Mouse (Mus musculus) CH12.LX (cell line): ENCODE measurements around the gene Mpp1. TPM values are rescaled to one million over a fixed set of nuclear protein-coding genes. Genes with fewer than 3 reads are reported as not detected.

Experiments used
- DNase-seq: peaks from one replicate; pipeline ENCODE4 v3.0.0-alpha.2; 2013; ENCODE audit errors: extremely low read depth
- H3K27ac ChIP-seq: 2 replicates; pipeline ENCODE4 v1.5.1; 2012; ENCODE audit warnings: low read depth, mild to moderate bottlenecking, control low read depth, moderate library complexity; ENCODE audit not compliant: insufficient read depth
- H3K27me3 ChIP-seq: replicated peaks from 2 replicates; pipeline ENCODE3; 2012; ENCODE audit warnings: inconsistent platforms
- H3K36me3 ChIP-seq, 2 experiments: replicated peaks in 1 of 2; 2 replicates each; pipeline versions ENCODE3 to v1.6.1; 2012; ENCODE audit warnings: inconsistent platforms in 1 of 2, low read length in 1 of 2, mild to moderate bottlenecking in 1 of 2, mixed read lengths in 1 of 2, moderate library complexity in 1 of 2; ENCODE audit not compliant: control insufficient read depth in 1 of 2, insufficient read depth in 1 of 2
- H3K4me1 ChIP-seq, 2 experiments: 2 replicates each; pipeline ENCODE4 v1.6.1; 2012; ENCODE audit warnings: inconsistent platforms in 1 of 2, moderate library complexity in 1 of 2; ENCODE audit not compliant: insufficient read depth in 2 of 2, control insufficient read depth in 1 of 2
- H3K4me2 ChIP-seq: 2 replicates; pipeline ENCODE4 v1.6.1; 2012; ENCODE audit warnings: low read depth, mild to moderate bottlenecking, control low read depth; ENCODE audit not compliant: poor library complexity, insufficient read depth, severe bottlenecking
- H3K4me3 ChIP-seq, 3 experiments: fragments of 150-350 bp in 1 of 3; sonication (generic) in 1 of 3; replicated peaks in 1 of 3; 2 replicates each; pipeline versions ENCODE3 to v1.5.1; 2011 to 2012; ENCODE audit warnings: low read depth in 2 of 3, low read length in 2 of 3, mild to moderate bottlenecking in 2 of 3, moderate library complexity in 2 of 3, control low read depth in 1 of 3, improper control_type of control experiment in 1 of 3, inconsistent platforms in 1 of 3, mixed read lengths in 1 of 3; ENCODE audit not compliant: poor library complexity in 1 of 3
- H3K79me2 ChIP-seq: replicated peaks from 2 replicates; pipeline ENCODE4 v1.6.1; 2012; ENCODE audit warnings: mild to moderate bottlenecking, moderate library complexity; ENCODE audit not compliant: control insufficient read depth, poor library complexity, insufficient read depth, severe bottlenecking; ENCODE audit errors: extremely low read depth
- H3K9ac ChIP-seq: 2 replicates; pipeline ENCODE4 v1.6.1; 2012; ENCODE audit warnings: low read depth, mild to moderate bottlenecking, control low read depth, moderate library complexity; ENCODE audit not compliant: insufficient read depth
- H3K9me3 ChIP-seq: replicated peaks from 2 replicates; pipeline ENCODE3; 2012; ENCODE audit warnings: low read length, inconsistent platforms, mixed read lengths
- BHLHE40 ChIP-seq: IDR thresholded peaks from 2 replicates; pipeline ENCODE4 v1.6.1; 2011; ENCODE audit warnings: mild to moderate bottlenecking, low read depth, low read length, improper control_type of control experiment
- CHD1 ChIP-seq: IDR thresholded peaks from 2 replicates; pipeline ENCODE4 v1.6.1; 2012; ENCODE audit warnings: low read depth, low read length, improper control_type of control experiment, inconsistent platforms
- CHD2 ChIP-seq: IDR thresholded peaks from 2 replicates; pipeline ENCODE4 v1.6.1; 2011; ENCODE audit warnings: low read length, improper control_type of control experiment
- ELF1 ChIP-seq: IDR thresholded peaks from 2 replicates; pipeline ENCODE4 v1.6.1; 2014; ENCODE audit warnings: low read depth, mild to moderate bottlenecking, inconsistent platforms, low read length, improper control_type of control experiment
- EP300 ChIP-seq: IDR thresholded peaks from 2 replicates; pipeline ENCODE4 v1.6.1; 2011; ENCODE audit warnings: low read length, improper control_type of control experiment
- ETS1 ChIP-seq: conservative IDR thresholded peaks from 2 replicates; pipeline ENCODE4 v1.6.1; 2012; ENCODE audit warnings: low read depth, mild to moderate bottlenecking, inconsistent platforms, low read length, improper control_type of control experiment, moderate library complexity
- HCFC1 ChIP-seq: IDR thresholded peaks from 2 replicates; pipeline ENCODE4 v1.6.1; 2012; ENCODE audit warnings: low read depth, mild to moderate bottlenecking, inconsistent platforms, low read length, improper control_type of control experiment
- IRF4 ChIP-seq: IDR thresholded peaks from 2 replicates; pipeline ENCODE4 v1.6.1; 2014; ENCODE audit warnings: low read depth, mild to moderate bottlenecking, inconsistent platforms, low read length, improper control_type of control experiment
- JUN ChIP-seq: IDR thresholded peaks from 2 replicates; pipeline ENCODE4 v1.6.1; 2011; ENCODE audit warnings: low read depth, mild to moderate bottlenecking, low read length, improper control_type of control experiment, moderate library complexity; ENCODE audit not compliant: insufficient read depth
- JUND ChIP-seq: conservative IDR thresholded peaks from 2 replicates; pipeline ENCODE4 v1.6.1; 2011; ENCODE audit warnings: low read depth, low read length, improper control_type of control experiment
- MAFK ChIP-seq: IDR thresholded peaks from 2 replicates; pipeline ENCODE4 v1.6.1; 2011; ENCODE audit warnings: low read length, improper control_type of control experiment; ENCODE audit not compliant: insufficient replicate concordance
- MAX ChIP-seq: IDR thresholded peaks from 2 replicates; pipeline ENCODE4 v1.6.1; 2011; ENCODE audit warnings: low read length, improper control_type of control experiment
- MAZ ChIP-seq: IDR thresholded peaks from 2 replicates; pipeline ENCODE4 v1.6.1; 2012; ENCODE audit warnings: low read depth, mild to moderate bottlenecking, inconsistent platforms, low read length, improper control_type of control experiment, moderate library complexity
- MXI1 ChIP-seq: IDR thresholded peaks from 2 replicates; pipeline ENCODE4 v1.6.1; 2011; ENCODE audit warnings: mild to moderate bottlenecking, low read depth, low read length, improper control_type of control experiment
- MYC ChIP-seq: IDR thresholded peaks from 2 replicates; pipeline ENCODE4 v1.6.1; 2011; ENCODE audit warnings: low read depth, mild to moderate bottlenecking, improper control_type of control experiment, low read length
- NELFE ChIP-seq: IDR thresholded peaks from 2 replicates; pipeline ENCODE4 v1.6.1; 2011; ENCODE audit warnings: low read depth, low read length, improper control_type of control experiment
- PAX5 ChIP-seq: IDR thresholded peaks from 2 replicates; pipeline ENCODE4 v1.6.1; 2012; ENCODE audit warnings: low read length, inconsistent platforms, mixed read lengths
- POLR2A ChIP-seq: IDR thresholded peaks from 2 replicates; pipeline ENCODE4 v1.6.1; 2011; ENCODE audit warnings: low read depth, mild to moderate bottlenecking, improper control_type of control experiment, low read length
- POLR2AphosphoS2 ChIP-seq: IDR thresholded peaks from 2 replicates; pipeline ENCODE4 v1.6.1; 2011; ENCODE audit warnings: low read depth, low read length, improper control_type of control experiment
- RAD21 ChIP-seq: IDR thresholded peaks from 2 replicates; pipeline ENCODE4 v1.6.1; 2011; ENCODE audit warnings: low read depth, mild to moderate bottlenecking, low read length, improper control_type of control experiment, moderate library complexity
- RCOR1 ChIP-seq: conservative IDR thresholded peaks from 2 replicates; pipeline ENCODE4 v1.6.1; 2012; ENCODE audit warnings: low read depth, mild to moderate bottlenecking, inconsistent platforms, low read length, improper control_type of control experiment
- SIN3A ChIP-seq: IDR thresholded peaks from 2 replicates; pipeline ENCODE4 v1.6.1; 2012; ENCODE audit warnings: low read length, improper control_type of control experiment, inconsistent platforms
- TBP ChIP-seq: conservative IDR thresholded peaks from 2 replicates; pipeline ENCODE4 v1.6.1; 2011; ENCODE audit warnings: low read depth, low read length, improper control_type of control experiment
- TCF12 ChIP-seq: IDR thresholded peaks from 2 replicates; pipeline ENCODE4 v1.6.1; 2014; ENCODE audit warnings: low read depth, mild to moderate bottlenecking, inconsistent platforms, low read length, improper control_type of control experiment
- UBTF ChIP-seq: IDR thresholded peaks from 2 replicates; pipeline ENCODE4 v1.6.1; 2012; ENCODE audit warnings: low read depth, mild to moderate bottlenecking, inconsistent platforms, low read length, improper control_type of control experiment, moderate library complexity
- USF1 ChIP-seq: IDR thresholded peaks from 2 replicates; pipeline ENCODE4 v1.6.1; 2014; ENCODE audit warnings: low read depth, mild to moderate bottlenecking, inconsistent platforms, low read length, improper control_type of control experiment
- USF2 ChIP-seq: conservative IDR thresholded peaks from 2 replicates; pipeline ENCODE4 v1.6.1; 2011; ENCODE audit warnings: low read depth, low read length, improper control_type of control experiment
- ZC3H11A ChIP-seq: IDR thresholded peaks from 2 replicates; pipeline ENCODE4 v1.6.1; 2012; ENCODE audit warnings: low read depth, mild to moderate bottlenecking, inconsistent platforms, low read length, improper control_type of control experiment
- ZMIZ1 ChIP-seq: IDR thresholded peaks from 2 replicates; pipeline ENCODE4 v1.6.1; 2012; ENCODE audit warnings: low read depth, mild to moderate bottlenecking, inconsistent platforms, low read length, improper control_type of control experiment
- ZNF384 ChIP-seq: IDR thresholded peaks from 2 replicates; pipeline ENCODE4 v1.6.1; 2012; ENCODE audit warnings: low read depth, low read length, improper control_type of control experiment, inconsistent platforms
- dilution Hi-C: fragments of 300-500 bp; cut with MboI; formaldehyde crosslinking; loops from 2 replicates; pipeline ENCODE4 v1.14.3; 2020; ENCODE audit warnings: low sequenced_read_pairs; ENCODE audit not compliant: extremely low pct_unique_long_range_greater_than_20kb, extremely low pct_ligation_motif_present
- in situ Hi-C: fragments of 300-500 bp; cut with MboI; formaldehyde crosslinking; loops from 3 replicates; pipeline ENCODE4 v1.14.3; 2019; ENCODE audit warnings: low sequenced_read_pairs, low pct_ligation_motif_present, low pct_unique_long_range_greater_than_20kb, mixed read lengths
- polyA plus RNA-seq: library from polyadenylated mRNA; unstranded; fragments of >175 nt; gene quantifications from 2 replicates; pipeline ENCODE4 v1.2.1, GENCODE M21; 2012; ENCODE audit warnings: low read depth; ENCODE audit not compliant: insufficient read length
- total RNA-seq, 2 experiments: library from RNA; depleted of rRNA; stranded (reverse); fragments of 300-350 nt in 1 of 2; fragments of >200 nt in 1 of 2; gene quantifications; 2 replicates each; pipeline ENCODE4 v1.2.3; 2012 to 2014

Gene Mpp1
- total and polyA plus RNA-seq, 3 experiments = 10.8 to 30.0 (median 22.2) TPM

DNA sequence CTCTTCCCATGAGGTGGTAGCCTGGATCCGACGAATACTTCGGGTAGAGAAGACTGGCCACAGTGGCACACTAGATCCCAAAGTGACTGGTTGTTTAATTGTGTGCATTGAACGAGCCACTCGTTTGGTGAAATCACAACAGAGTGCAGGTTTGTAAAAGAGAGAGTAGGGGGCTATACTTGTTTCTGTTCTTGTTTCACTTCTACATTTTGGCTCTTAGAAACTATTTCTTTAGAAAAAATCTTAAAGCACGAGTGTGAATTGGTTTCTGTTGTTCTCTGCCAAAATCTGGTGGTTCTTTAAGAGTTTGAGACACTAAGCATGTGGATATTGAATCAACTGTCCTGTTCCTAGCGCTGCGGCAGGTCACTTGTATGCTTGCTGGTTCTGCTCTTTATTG, 32.0 kb downstream of the Mpp1 start:
- Histone ChIP-seq H3K9ac (no peak overlapping the region), H3K36me3 (peaks cover 13 to 35% of the 10 kb centered on the region in 2 experiments), H3K4me3 (peak overlapping the region in 1 of 3 experiments; percentile 71), H3K4me2 (peak overlapping the region; percentile 61), H3K4me1 (peaks cover 0 to 10% of the 10 kb centered on the region in 2 experiments; a peak in 1 of 4 replicates), H3K9me3 (no peaks in the 10 kb centered on the region), H3K79me2 (peaks cover 14% of the 10 kb centered on the region; the same call in 1 of the 2 replicates), H3K27ac (no peak overlapping the region), H3K27me3 (no peaks in the 10 kb centered on the region)
- dilution Hi-C loops = no loop called here
- in situ Hi-C loops = no loop called here
- no peak for DNase-seq
- TF ChIP-seq BHLHE40 (0 out of 2 replicates have a peak, but pooled peaks have one; percentile 18), IRF4 (peak; percentile 74), ETS1 (no peak), ZNF384 (peak; percentile 68), EP300 (peak; percentile 52)

DNA sequence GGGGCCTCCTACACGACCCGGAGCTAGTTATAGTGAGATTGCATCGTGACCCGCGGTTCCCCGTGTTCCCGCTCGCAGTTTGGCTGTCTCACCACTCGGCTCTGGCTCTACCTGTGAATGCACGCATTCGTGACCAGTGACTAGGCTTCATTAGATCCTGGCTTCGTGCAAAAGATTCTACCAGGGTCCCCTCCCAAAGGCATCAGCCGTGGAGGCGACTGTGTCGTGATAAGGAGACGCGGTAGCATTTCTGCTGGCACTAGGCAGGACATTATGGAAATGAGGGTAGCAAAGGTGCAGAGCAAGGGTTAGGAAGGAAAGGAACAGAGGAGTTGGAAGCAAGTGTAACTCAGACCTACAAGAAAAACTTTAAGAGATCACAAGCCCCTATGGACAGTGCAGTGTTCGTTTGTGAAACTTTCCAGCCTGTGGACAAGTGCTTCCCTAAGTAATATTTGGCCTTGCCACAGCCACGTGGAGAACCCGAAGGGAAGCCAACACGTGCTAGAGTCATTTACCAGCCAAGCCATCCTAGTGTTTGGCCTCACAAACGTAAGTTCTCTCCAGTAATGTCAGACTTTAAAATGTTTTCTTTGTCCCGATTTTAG, 34.5 kb downstream of the Mpp1 start:
- Histone ChIP-seq H3K4me1 (peaks cover 0 to 10% of the 10 kb centered on the region in 2 experiments; a peak in 1 of 4 replicates), H3K4me3 (peak overlapping the region; percentile 71), H3K4me2 (no peak overlapping the region), H3K36me3 (peaks cover 13 to 19% of the 10 kb centered on the region in 2 experiments), H3K27me3 (no peaks in the 10 kb centered on the region), H3K9ac (peak overlapping the region; percentile 66), H3K27ac (no peak overlapping the region), H3K79me2 (peaks cover 12% of the 10 kb centered on the region; the same call in 1 of the 2 replicates), H3K9me3 (no peaks in the 10 kb centered on the region)
- TF ChIP-seq USF1 (no peak), ZMIZ1 (no peak), IRF4 (no peak), ZC3H11A (no peak), POLR2AphosphoS2 (no peak), CHD2 (no peak), SIN3A (peak; percentile 1; the same call in 1 of the 2 replicates), MAX (peak; percentile 95), PAX5 (no peak), CHD1 (no peak), MAZ (no peak), NELFE (no peak), TBP (no peak), ELF1 (no peak), JUND (no peak), RAD21 (no peak), MYC (peak; percentile 99), MAFK (no peak), USF2 (no peak), TCF12 (no peak), RCOR1 (no peak), MXI1 (peak; percentile 93), BHLHE40 (0 out of 2 replicates have a peak, but pooled peaks have one; percentile 18), POLR2A (no peak), HCFC1 (no peak), JUN (no peak), UBTF (no peak)
- DNase-seq = no peak
- in situ Hi-C loops (no loop called here), dilution Hi-C loops (no loop called here)
